Mouse (Mus musculus) embryonic fibroblast, embryonic 13.5 days (primary cell): ENCODE measurements around the gene Rnf34.

Experiments used
- CTCF ChIP-seq: IDR thresholded peaks from 2 replicates; pipeline ENCODE4 v1.5.1; 2011; ENCODE audit warnings: mild to moderate bottlenecking, control low read depth, low read length, moderate library complexity, borderline replicate concordance; ENCODE audit not compliant: insufficient read depth
- POLR2A ChIP-seq: IDR thresholded peaks from 2 replicates; pipeline ENCODE4 v1.6.1; 2011; ENCODE audit warnings: low read depth, mild to moderate bottlenecking, control low read depth, low read length, moderate library complexity

GRCm38 (mm10) chr5:122882256-122883050 lies 32.6 kb downstream of the Rnf34 start:
- TF ChIP-seq CTCF (no peak), POLR2A (no peak)
